Mouse (Mus musculus) limb, embryonic 13.5 days (tissue): ENCODE measurements around the gene Bpifa1. TPM values are rescaled to one million over a fixed set of nuclear protein-coding genes. Genes with fewer than 3 reads are reported as not detected.

Experiments used
- polyA plus RNA-seq: library from polyadenylated mRNA; unstranded; fragments of >200 nt; fragmentation: Nextera tagmentation; extraction: Ambion mirVana; gene quantifications from 2 replicates; pipeline ENCODE4 v1.2.1, GENCODE M21; 2015

The Bpifa1 gene
- polyA plus RNA-seq, 1 experiment from 2014 or later: not detected

Other genes starting within 250 kb of the Bpifa1 start
- gene Bpifb6, start 242.5 kb upstream of the Bpifa1 start, polyA plus RNA-seq: not detected in 2 replicates
- gene Bpifb3, start 224.7 kb upstream of the Bpifa1 start, polyA plus RNA-seq: not detected in 2 replicates
- gene Bpifb4, start 204.7 kb upstream of the Bpifa1 start, polyA plus RNA-seq: not detected in 2 replicates
- gene Bpifa6, start 167.9 kb upstream of the Bpifa1 start, polyA plus RNA-seq: not detected in 2 replicates
- not detected in 2 replicates for gene Bpifa2, start 134.6 kb upstream of the Bpifa1 start, polyA plus RNA-seq
- not detected in 2 replicates for gene Bpifa3, start 12.5 kb upstream of the Bpifa1 start, polyA plus RNA-seq
- not detected in 2 replicates for gene Bpifa5, start 19.7 kb downstream of the Bpifa1 start, polyA plus RNA-seq
- gene Bpifb1, start 47.9 kb downstream of the Bpifa1 start, polyA plus RNA-seq: not detected in 2 replicates
- 0.14 and 0.15 TPM in 2 replicates for gene Bpifb5, start 80.9 kb downstream of the Bpifa1 start, polyA plus RNA-seq
- not detected in 2 replicates for gene Bpifb9a, start 115.0 kb downstream of the Bpifa1 start, polyA plus RNA-seq
- gene Bpifb9b, start 164.3 kb downstream of the Bpifa1 start, polyA plus RNA-seq: not detected in 2 replicates
- gene Cdk5rap1, start 230.1 kb downstream of the Bpifa1 start, polyA plus RNA-seq: 19.6 and 21.9 TPM in 2 replicates